Mouse (Mus musculus) Patski (cell line): ENCODE data around the gene Dusp19. TPM values are rescaled to one million over a fixed set of nuclear protein-coding genes. Genes with fewer than 3 reads are reported as not detected.

Experiments used
- ATAC-seq: fragments of 100-300 bp; one replicate; pipeline ENCODE4 v1.8.0; 2021
- CTCF ChIA-PET: fragments of 350-600 bp; sonication (Branson Sonifier 250); formaldehyde crosslinking; loops from one replicate; lab custom pipeline; 2022; ENCODE audit warnings: inconsistent platforms; lab: Charles Lee
- POLR2A ChIA-PET: fragments of 350-600 bp; sonication (Branson Sonifier 250); formaldehyde crosslinking; loops from one replicate; lab custom pipeline; 2022; ENCODE audit warnings: antibody characterized with exemption, inconsistent platforms; lab: Charles Lee
- DNase-seq: peaks from one replicate; pipeline ENCODE4 v3.0.0-alpha.2; 2011; ENCODE audit warnings: low read depth, low spot score
- H3K27me3 ChIP-seq: fragments of 371-371 bp; one replicate; pipeline ENCODE4 v1.5.1; 2021
- CTCF ChIP-seq: fragments of 100-300 bp; IDR thresholded peaks from one replicate; pipeline ENCODE4 v1.5.1; 2021
- in situ Hi-C: fragments of 300-500 bp; cut with MboI; formaldehyde crosslinking; loops from 3 replicates; pipeline ENCODE4 v1.11.1; 2018; ENCODE audit warnings: low pct_unique_long_range_greater_than_20kb, mixed read lengths
- polyA plus RNA-seq: library from polyadenylated mRNA; unstranded; gene quantifications from one replicate; pipeline ENCODE4 v1.2.3, GENCODE M21; 2021

Dusp19 gene
- polyA plus RNA-seq, 1 experiment from 2014 or later: 12.6 TPM

DNA sequence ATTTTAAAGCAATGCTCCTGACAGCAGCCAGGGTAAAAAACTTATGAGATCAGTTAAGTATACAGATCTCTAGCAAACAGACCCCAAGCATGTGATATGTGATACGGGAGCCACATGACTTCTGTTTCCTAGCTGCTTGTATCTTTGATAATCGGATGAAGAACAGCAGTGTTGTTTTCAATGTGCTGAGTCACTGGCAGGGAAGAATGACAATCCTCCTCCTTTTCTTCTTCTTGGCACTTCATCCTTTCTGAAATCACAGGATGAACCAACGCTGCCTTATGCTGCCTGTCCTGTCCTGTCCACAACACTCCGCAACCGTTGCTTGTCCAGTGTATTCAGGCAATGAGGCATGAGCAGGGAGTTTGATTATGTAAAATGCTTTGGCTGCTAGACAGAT lies 19.9 kb upstream of the Dusp19 start:
- ChIA-PET POLR2A (no interaction called here), CTCF (no interaction called here)
- no peak for DNase-seq
- in situ Hi-C loops: no loop called here
- ATAC-seq: no peak
- H3K27me3 ChIP-seq: peaks cover 14% of the 10 kb centered on the region
- TF ChIP-seq CTCF: no peak

GRCm38 (mm10) chr2:80599850-80600249 lies 17.0 kb upstream of the Dusp19 start:
- DNase-seq (no peak), ATAC-seq (no peak)
- ChIA-PET POLR2A (no interaction called here), CTCF (interaction anchor here (0.8 to 1.1 kb wide), 2 partner anchors 13 to 19 kb away, joined by 3 read pairs; partner anchors contain the start of gene Nckap1)
- in situ Hi-C loops: no loop called here
- no peak for TF ChIP-seq CTCF
- peaks cover 21% of the 10 kb centered on the region for H3K27me3 ChIP-seq

- ATAC-seq: no peak
- peaks cover 21% of the 10 kb centered on the region for H3K27me3 ChIP-seq
- no peak for TF ChIP-seq CTCF
- POLR2A ChIA-PET: no interaction called here
- no peak for DNase-seq
- CTCF ChIA-PET: no interaction called here
- in situ Hi-C loops: no loop called here
Observed at GRCm38 (mm10) chr2:80600611-80601010, 16.2 kb upstream of the Dusp19 start.

GRCm38 (mm10) chr2:80602756-80603155 lies 14.1 kb upstream of the Dusp19 start:
- DNase-seq: no peak
- peaks cover 21% of the 10 kb centered on the region for H3K27me3 ChIP-seq
- in situ Hi-C loops: no loop called here
- no peak for ATAC-seq
- ChIA-PET POLR2A (no interaction called here), CTCF (no interaction called here)
- TF ChIP-seq CTCF: no peak

- CTCF ChIA-PET: no interaction called here
- ATAC-seq (no peak), DNase-seq (no peak)
- H3K27me3 ChIP-seq: peaks cover 15% of the 10 kb centered on the region
- TF ChIP-seq CTCF: no peak
- in situ Hi-C loops: no loop called here
- POLR2A ChIA-PET: no interaction called here
Observed at GRCm38 (mm10) chr2:80603771-80604426, 12.9 kb upstream of the Dusp19 start.

- CTCF ChIA-PET: no interaction called here
- in situ Hi-C loops: no loop called here
- H3K27me3 ChIP-seq: no peaks in the 10 kb centered on the region
- POLR2A ChIA-PET: no interaction called here
- no peak for DNase-seq
- no peak for ATAC-seq
- no peak for TF ChIP-seq CTCF
Observed at GRCm38 (mm10) chr2:80612286-80612685, 4.6 kb upstream of the Dusp19 start.

DNA sequence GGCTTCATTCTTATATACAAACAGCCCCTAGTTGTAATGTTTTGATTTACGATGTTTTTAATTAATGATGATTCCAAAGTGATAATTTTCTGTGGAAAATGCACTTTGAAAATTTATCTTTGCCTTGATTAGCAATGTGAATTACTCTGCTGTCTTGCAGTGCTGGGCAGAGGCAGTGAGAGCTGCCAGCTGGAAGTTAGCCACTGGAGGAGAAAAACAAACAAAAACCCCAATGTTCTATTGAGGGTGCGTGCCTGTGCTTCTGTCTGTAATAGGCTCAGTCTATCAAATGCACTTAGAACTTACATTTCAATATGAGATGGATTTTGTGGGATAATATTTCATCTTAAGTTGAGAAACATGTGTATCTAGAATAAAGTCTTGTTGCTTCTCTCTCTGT lies 4.0 kb upstream of the Dusp19 start:
- no peak for TF ChIP-seq CTCF
- ChIA-PET POLR2A (no interaction called here), CTCF (interaction anchor here (0.8 kb wide), 1 partner anchor 13 kb away, joined by 3 read pairs; no protein-coding TSS in a partner anchor)
- DNase-seq (no peak), ATAC-seq (no peak)
- in situ Hi-C loops: no loop called here
- no peaks in the 10 kb centered on the region for H3K27me3 ChIP-seq

- CTCF ChIA-PET: no interaction called here
- no peaks in the 10 kb centered on the region for H3K27me3 ChIP-seq
- POLR2A ChIA-PET: no interaction called here
- TF ChIP-seq CTCF: no peak
- DNase-seq (no peak), ATAC-seq (no peak)
- in situ Hi-C loops: no loop called here
Observed at GRCm38 (mm10) chr2:80618991-80619390, 2.1 kb downstream of the Dusp19 start.

DNA sequence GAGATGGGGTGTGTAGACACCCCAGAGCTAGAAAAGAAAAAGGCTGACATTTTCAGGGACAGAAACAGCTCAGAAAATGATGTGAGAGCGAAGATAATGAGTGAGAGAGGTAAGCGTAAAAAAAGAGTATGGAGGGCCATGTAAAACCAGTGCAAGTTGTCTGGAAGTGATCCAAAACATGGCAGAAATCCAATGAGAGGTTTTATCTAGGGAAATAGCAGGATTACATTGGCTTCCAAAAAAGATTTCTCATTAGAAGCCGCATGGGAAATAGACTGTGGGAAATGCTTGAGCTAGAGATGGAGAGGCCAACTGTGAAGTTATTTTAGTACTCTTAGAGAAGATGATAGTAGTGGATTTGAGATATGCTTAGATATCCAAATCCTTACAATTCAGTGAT lies 5.1 kb downstream of the Dusp19 start:
- ATAC-seq (no peak), DNase-seq (no peak)
- CTCF ChIA-PET: no interaction called here
- POLR2A ChIA-PET: no interaction called here
- in situ Hi-C loops: no loop called here
- H3K27me3 ChIP-seq: no peaks in the 10 kb centered on the region
- TF ChIP-seq CTCF: no peak

DNA sequence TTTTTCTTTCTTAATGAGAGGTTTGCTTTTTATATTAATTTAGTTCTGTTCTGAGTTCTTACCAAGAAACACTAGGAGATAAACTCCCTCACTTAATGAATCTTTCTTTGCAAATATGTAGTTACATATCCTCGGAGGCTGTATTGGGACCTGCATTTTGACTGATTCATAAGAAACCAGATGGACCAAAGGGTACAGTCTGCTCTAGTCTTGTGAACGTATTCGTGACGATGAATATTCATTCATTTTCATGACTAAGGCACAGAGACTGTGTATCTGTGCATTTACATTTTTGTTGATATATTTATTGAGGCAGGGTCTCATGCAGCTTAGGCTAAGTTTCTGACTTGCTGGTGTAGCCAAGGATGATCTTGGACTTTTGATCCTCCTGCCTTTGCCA lies 7.7 kb downstream of the Dusp19 start:
- ChIA-PET CTCF (no interaction called here), POLR2A (no interaction called here)
- in situ Hi-C loops: no loop called here
- DNase-seq (no peak), ATAC-seq (no peak)
- TF ChIP-seq CTCF: no peak
- H3K27me3 ChIP-seq: no peaks in the 10 kb centered on the region

- DNase-seq: no peak
- in situ Hi-C loops: no loop called here
- ChIA-PET CTCF (interaction anchor here (1.1 kb wide), 1 partner anchor 10 kb away, joined by 3 read pairs; no protein-coding TSS in a partner anchor), POLR2A (no interaction called here)
- ATAC-seq: no peak
- TF ChIP-seq CTCF: no peak
- H3K27me3 ChIP-seq: no peaks in the 10 kb centered on the region
Observed at GRCm38 (mm10) chr2:80632336-80633026, 15.6 kb downstream of the Dusp19 start.
